Mouse (Mus musculus) telencephalon, adult 2 months (tissue): ENCODE data around the gene Invs.

Experiments used
- DNase-seq: peaks from one replicate; pipeline ENCODE4 v3.0.0-alpha.2; 2011; ENCODE audit warnings: low read depth, low spot score

Gene Invs

DNA sequence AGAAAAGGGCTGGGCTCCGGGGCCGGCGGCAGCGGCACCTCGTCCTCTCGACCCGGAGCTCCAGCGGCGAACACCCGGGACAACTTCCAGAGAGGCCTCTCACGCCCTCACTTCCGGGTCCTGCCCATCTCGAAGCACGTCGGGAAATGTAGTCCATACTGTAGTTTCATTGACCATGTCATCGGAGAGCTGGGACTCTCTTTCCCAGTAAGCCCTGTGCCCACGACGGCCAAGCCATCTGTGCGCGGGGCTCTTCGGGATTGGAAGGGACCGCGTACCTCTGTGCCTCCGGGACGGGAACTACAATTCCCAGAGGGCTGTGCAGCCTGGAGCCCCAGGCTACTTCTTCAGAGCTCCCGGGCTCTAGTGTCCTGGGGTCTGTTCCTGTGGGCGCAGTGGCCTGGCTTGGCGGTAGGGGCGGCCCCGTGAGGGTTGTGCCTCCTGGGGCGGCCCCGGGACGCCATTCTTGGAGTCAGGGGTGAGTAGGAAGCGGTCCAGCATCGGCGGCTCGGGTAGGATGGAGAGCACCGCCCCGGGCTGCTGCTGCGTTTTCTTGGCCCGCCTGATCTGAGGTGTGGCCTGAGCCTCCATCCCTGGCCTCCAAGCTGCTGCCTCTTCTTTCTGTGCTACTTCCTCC, at the start of gene Invs, which contains the start of gene Erp44:
Gene Invs, plus strand, starts transcription at position 263 of the 637 bp plus-strand sequence.
Gene Erp44, minus strand, starts transcription at position 61 of the 637 bp plus-strand sequence.
- DNase-seq, result peak; percentile 99

DNA sequence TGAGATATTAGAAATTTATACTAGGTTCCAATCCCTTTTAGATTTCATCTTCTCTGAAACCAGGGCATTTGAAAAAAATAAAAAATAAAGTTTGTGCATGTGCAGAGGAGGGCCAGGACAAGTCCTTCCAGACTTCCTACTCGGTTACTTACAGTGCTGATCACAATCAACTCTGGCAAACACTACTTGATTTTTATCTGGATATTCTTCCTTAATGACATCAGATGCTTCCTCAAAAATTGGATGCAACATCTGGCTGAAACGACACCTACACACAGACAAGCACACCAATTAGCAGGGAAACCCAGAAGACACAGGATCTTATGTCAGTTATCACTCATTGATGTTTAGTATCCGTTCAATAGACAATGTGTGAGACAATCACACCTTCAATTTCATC, 42.8 kb upstream of the Invs start:
- DNase-seq, result no peak

GRCm38 (mm10) chr4:48239046-48239445, 40.5 kb upstream of the Invs start:
- DNase-seq, result no peak

- DNase-seq, result no peak
Measured at GRCm38 (mm10) chr4:48242482-48242881, 37.1 kb upstream of the Invs start.

GRCm38 (mm10) chr4:48243737-48244136, 35.8 kb upstream of the Invs start:
- no peak for DNase-seq

GRCm38 (mm10) chr4:48244280-48244679, 35.3 kb upstream of the Invs start:
- no peak for DNase-seq

DNA sequence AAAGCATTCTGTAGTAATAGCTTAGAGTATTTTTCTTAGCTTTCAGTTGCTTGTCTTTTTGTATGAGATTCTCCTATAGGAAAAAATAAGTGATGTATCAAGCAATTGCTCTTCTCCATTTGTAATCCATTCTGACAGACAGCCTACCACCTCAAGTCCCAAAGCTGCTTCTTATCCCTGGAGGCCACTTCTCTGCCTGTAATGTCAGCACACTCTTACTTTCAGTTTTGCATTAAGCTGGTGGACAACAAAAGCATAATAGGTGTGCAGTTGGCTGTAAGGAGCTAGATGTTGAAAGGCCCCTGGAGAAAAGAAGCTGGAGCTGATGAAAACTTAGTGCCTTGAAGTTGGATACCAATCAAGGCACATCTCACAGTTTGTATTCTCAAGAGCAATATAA, 26.3 kb upstream of the Invs start:
- DNase-seq, result no peak

DNA sequence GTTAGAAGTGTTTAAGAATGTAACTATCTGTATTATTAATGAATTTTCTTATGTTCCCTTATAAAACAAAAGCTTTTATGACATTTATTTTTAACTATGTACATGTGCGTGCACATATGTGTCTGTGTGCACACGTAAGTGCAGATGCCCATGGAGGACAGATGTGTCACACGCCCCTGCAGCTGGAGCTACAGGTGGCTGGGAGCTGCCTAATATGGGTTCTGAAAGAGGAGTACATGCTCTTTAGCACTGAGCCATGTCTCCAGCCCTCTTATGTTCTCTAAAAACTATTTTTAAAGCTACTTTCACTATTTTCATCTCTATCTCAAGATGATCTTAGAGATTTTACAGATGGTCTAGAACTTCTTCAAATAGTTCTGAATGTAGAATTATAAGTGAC, 21.5 kb upstream of the Invs start:
- no peak for DNase-seq

GRCm38 (mm10) chr4:48267683-48268082, 11.9 kb upstream of the Invs start:
- no peak for DNase-seq

DNA sequence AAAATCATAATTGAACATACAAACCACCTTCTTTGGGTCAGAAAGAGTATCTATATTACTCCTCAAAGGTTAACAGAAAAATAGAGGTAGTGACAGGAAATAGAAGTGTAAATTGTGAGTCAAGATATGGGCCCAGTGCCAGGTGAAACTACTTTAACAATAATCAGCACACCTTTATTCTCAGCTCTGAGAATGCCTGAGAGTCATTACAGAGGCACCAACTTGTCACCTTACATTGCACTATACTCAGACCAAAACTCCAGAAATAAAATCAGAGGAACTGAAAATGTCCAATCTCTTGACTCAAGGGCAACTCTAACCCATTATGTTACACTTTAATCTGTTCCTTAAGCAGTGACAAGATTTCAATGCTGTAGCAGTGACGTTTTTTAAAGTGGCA, 11.4 kb upstream of the Invs start:
- no peak for DNase-seq

DNA sequence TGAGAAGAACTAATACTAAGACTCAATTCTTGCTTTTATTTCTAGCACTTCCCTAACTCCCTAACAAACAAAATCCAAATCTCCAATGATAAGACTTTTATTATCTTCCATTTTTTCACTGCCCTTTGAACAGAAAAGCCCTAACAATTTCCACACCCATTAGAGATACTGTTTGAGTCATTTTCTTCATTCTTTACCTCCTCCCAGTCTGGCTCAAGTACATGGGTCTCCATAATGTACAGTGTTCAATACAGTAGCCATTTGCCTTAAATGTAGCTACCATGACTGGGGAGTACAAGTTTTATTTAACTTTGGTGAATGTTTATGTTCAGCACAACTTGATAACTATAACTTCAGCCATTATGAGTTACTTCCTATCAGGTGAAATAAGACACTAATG, 9.0 kb upstream of the Invs start:
- no peak for DNase-seq

- DNase-seq, result no peak
Measured at GRCm38 (mm10) chr4:48271838-48272237, 7.7 kb upstream of the Invs start.

DNA sequence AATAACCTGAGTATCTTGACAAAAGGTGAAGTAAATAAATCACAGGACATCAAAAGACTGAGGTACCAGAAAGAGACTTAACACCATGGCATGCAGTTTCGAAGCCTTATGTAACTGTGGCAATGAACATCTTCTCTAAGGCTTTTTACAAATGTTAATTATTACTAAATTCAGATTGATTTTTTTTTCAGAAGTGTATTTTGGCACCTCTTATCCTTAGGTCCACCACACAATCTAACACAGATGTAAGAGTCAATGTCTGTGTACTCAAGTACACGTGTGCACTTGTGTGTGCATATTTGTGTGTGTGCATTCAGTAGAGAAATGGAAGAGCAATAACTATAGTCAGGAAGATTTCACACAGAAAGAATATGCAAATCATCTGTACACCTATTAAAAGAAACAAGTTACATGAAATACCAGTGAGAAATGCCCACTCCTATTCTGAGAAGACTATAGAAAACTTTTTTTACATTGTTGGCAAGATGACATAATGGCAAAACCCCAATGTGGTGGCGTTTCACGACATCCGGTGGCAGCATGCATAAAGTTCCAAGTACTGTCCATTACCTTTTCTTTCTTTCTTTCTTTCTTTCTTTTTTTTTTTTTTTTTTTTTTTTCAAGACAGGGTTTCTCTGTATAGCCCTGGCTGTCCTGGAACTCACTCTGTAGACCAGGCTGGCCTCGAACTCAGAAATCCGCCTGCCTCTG, 6.3 kb upstream of the Invs start:
- no peak for DNase-seq

DNA sequence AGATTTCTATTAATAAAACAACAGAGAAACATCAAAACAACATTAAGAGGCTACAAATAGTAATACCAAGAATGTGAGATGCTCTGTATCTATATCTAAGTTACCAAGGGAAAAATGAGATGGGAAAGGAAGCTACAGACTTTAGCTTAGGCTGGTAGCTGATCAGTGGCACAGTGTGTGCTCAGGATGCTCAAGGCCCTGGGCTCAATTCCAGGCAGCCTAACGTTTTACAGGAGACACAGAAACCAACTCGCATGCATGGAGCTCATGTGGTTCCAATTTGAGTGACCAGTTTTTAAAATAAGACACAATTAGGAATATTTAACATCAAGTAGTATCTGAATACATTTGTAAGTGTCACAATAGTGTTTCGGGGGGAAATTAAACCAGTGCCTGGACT, 3.8 kb upstream of the Invs start:
- no peak for DNase-seq

- DNase-seq, result no peak
Measured at GRCm38 (mm10) chr4:48277011-48277410, 2.5 kb upstream of the Invs start.

DNA sequence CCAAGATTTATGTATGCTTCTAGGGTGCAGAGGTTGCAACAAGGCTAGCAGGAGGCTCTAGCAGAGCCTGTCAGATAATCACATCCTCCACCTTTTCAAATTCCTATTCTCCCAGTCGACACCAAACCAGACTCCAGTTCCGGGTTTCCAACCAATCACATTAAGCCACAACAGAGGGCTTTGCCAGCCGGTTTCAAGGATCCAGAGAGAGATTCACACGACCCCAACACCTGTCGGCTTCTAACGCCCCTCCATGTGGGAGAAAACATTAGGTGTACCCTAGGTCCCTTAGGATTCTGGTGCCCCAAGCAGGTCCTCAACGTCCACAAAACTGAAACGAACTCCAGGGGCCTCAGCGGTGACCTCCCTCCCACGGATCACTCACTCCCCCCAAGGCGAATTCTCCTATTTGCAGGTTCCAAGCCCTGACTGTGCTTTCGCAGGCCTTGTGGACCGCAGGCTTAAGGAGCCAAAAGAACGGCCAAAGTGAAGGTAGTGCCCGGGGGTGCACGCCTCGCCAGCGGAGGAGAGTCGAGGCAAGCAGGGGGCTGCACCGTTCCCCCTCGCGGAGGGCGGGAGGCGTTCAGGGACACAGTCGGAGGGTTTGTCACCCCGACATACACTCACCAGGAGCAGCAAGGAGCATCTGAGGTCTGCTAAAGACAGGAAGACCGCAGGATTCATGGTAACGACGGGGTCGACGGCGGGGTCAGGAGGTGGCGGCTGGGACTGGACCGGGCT, 633 bp upstream of the Invs start:
- DNase-seq, result no peak

GRCm38 (mm10) chr4:48281121-48281520, 1.6 kb downstream of the Invs start:
- no peak for DNase-seq

DNA sequence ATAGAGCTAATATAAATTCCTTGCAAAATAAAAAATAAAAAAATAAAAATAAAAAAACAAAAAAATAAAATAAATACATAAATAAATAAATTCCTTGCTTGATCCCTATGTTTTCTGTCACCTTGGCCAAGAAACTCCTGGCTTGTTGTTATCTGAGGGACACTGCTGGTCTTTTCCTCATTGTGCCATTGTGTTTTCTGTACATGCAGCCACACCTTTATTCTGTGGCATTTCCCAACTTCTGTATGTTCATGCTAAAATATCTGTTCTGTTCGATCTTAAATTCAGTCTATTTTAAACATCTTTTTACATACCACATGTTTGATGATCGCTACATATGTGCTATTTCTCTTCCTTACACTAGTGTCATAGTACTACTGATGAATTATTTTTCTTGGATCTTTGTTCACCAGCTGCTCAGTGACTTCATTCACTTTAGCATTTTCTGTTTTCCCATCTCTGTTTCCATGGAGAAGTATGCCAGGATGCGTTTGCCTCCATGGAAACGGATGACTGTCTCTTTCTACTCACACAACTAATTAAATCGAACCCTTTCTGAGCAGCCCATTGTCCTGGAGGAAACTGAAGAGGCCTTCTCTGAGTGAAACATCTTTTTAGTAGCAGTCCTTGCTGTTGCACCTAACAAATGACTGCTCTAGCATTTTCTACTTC, 7.7 kb downstream of the Invs start:
- peak; percentile 48 for DNase-seq

DNA sequence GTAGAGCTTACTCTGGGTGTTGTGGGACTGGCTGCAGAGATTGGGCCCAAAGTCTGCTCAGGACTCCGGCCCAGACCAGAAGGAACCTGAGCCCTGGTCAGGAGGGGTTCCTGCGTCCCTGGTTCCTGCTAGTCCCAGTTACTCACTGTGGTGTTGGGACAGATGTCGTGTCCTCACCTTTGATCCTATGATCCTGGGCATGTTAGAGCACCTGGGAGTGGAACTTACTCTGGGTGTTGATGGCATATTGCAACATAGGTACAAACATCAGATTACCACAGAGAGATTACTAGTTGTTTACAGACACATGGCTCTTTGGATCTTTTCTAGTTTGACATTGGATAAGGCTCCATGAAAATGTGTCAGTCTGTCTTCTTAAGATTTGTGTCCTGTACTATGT, 35.3 kb downstream of the Invs start:
- DNase-seq, result no peak

DNA sequence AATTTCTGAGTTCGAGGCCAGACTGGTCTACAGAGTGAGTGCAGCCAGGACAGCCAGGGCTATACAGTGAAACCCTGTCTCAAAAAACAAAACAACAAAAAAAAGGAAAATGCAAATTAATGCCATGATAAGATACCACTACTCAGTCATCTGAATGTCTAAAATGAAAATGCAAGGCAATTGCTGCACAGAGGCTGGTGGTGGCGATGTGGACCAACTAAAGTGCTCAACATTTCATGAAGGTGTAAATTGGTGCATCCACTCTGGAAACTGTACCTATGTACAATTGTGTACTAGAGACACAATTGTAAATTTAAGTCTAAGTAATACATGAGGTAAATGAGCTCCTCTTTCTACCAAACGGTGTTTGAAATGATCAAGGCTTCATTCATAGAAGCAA, 36.5 kb downstream of the Invs start:
- no peak for DNase-seq

DNA sequence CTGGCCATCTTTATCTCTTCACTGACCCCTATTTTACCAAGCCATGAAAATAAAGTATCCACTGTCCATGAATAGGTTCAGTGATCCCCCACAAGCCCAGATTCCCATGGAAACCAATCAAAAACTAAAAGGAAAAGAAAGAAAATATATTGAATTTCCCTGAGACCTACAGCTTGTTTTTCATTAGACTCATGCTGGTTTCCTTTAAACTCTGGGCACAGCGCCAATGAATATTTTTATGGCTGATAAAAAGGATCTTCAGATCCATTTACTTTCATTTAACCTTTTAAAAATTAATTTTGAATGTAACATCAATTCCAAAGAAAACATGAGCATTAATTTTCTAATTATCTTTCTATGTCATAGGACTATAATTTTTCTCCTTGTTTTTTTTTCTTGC, 41.7 kb downstream of the Invs start:
- DNase-seq, result no peak

GRCm38 (mm10) chr4:48322095-48322494, 42.5 kb downstream of the Invs start:
- DNase-seq, result no peak
